Mouse (Mus musculus): ENCODE data around the gene Cabp7. TPM values are rescaled to one million over a fixed set of nuclear protein-coding genes. Genes with fewer than 3 reads are reported as not detected.

Gene Cabp7
- total RNA-seq, 2 experiments from 2014 or later = not detected

GRCm38 (mm10) chr11:4703688-4704071 lies 42.9 kb downstream of the Cabp7 start:
- no peak for DNase-seq

- no peak for DNase-seq
Observed at GRCm38 (mm10) chr11:4700726-4701125, 45.9 kb downstream of the Cabp7 start.

GRCm38 (mm10) chr11:4697043-4697983 lies 49.3 kb downstream of the Cabp7 start:
- peak; percentile 84 for DNase-seq

- DNase-seq = no peak
Observed at GRCm38 (mm10) chr11:4692162-4692561, 54.4 kb downstream of the Cabp7 start.

GRCm38 (mm10) chr11:4691213-4691612 lies 55.4 kb downstream of the Cabp7 start:
- DNase-seq = peak; percentile 24

GRCm38 (mm10) chr11:4690353-4690752 lies 56.2 kb downstream of the Cabp7 start:
- no peak for DNase-seq

GRCm38 (mm10) chr11:4688632-4689380 lies 57.8 kb downstream of the Cabp7 start:
- no peak for DNase-seq

- no peak for DNase-seq
Observed at GRCm38 (mm10) chr11:4687874-4688273, 58.7 kb downstream of the Cabp7 start.

GRCm38 (mm10) chr11:4687027-4687426 lies 59.6 kb downstream of the Cabp7 start:
- DNase-seq = no peak

Other genes starting within 250 kb of the Cabp7 start
- gene Mtmr3, start 151.9 kb downstream of the Cabp7 start, total RNA-seq (2021) = 10 to 100 TPM; 54.1 to 54.3 TPM
- gene Gm11032, start 126.7 kb downstream of the Cabp7 start, total RNA-seq (2021) = not detected
- 10 to 100 TPM; 17.0 to 18.3 TPM for gene Ascc2, start 109.0 kb downstream of the Cabp7 start, total RNA-seq (2021)
- gene Uqcr10, start 42.4 kb downstream of the Cabp7 start, total RNA-seq (2021) = 1,000 to 10,000 TPM; 1,138 to 1,323 TPM
- 10 to 100 TPM; 22.1 to 23.4 TPM for gene Zmat5, start 42.1 kb downstream of the Cabp7 start, total RNA-seq (2021)
- gene Nf2, start 102.8 kb upstream of the Cabp7 start, total RNA-seq (2021) = 100 to 1,000 TPM; 101 to 103 TPM
- gene Nipsnap1, start 127.2 kb upstream of the Cabp7 start, total RNA-seq (2021) = 1 to 10 TPM; 4.4 to 7.0 TPM
- 10 to 100 TPM; 22.4 to 23.8 TPM for gene Thoc5, start 148.5 kb upstream of the Cabp7 start, total RNA-seq (2021)
- gene Nefh, start 201.3 kb upstream of the Cabp7 start, total RNA-seq (2021) = not detected
- 10 to 100 TPM; 45.6 to 45.7 TPM for gene Ap1b1, start 240.0 kb upstream of the Cabp7 start, total RNA-seq (2021)